Mouse (Mus musculus) neutrophil, adult 83 days (primary cell): ENCODE results near the gene Plcd4. TPM values are rescaled to one million over a fixed set of nuclear protein-coding genes. Genes with fewer than 3 reads are reported as not detected.

ENCODE experiments used
- total RNA-seq, 2 experiments: library from RNA; stranded (reverse); gene quantifications; one replicate each; pipeline ENCODE4 v1.2.4; 2023

Gene Plcd4
- total RNA-seq = under 1 TPM in 1 of 2 experiments, not detected in 1; 0.20 TPM

DNA sequence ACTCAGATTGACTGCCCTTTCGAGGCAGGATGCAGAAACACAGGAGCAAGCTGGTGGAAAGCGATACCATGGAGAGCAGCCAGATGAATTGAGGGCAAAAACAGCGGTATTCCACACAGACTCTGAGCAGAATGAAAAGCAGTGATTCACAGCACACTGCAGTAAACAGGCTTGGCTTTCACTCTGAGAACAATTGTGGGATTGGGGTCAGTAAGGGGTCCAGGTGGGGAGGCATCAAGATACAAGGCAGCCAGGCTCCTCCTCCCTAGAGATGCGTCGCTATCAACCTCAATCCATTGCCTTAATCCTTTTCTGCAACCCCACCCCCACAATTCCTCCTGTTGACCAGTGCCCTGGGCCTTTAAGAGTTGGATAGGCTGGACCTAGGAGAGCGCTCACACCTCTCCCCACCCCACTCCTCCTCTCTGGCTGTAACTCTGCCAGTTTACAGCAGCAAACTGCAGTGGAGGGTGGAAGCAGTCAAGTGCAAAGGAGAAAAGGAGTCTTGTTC is at the start of gene Plcd4:
Plcd4 (plus strand) TSS at position 438 of the 511 bp plus-strand sequence.

DNA sequence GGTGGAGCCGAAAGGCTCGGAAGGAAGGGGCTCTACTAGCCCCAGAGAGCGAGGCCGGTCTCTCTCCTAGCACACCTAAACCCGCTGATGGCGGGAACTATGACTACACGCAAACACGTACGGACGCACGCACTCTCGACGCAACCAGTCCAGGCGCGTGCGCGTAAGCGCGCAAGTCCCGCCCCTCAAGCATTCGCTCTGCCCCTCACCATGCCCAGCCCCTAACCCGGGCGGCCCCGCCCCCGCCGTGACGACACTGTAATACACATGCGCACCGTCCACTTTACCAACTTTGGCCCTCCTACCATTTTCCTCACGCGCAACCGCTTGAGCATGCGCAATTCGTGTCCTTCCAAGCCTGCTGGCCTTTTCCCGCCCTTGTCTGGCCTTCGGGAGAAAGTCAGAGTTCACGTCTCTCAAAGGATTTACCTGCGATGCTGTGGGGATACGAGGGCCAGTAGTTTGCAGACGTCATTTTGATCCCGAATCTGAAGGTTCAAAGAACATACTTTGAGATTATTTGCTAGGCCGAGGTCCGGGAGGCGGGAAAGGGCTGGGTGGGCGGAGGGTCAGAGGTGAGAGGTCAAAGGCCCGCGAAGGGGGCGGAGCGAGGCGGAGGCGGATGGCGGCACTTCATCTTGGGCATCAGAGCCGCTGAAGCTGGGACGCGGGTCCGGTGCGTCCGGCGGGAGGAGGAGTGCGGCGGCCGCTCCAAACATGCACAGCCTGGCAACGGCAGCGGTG is 36.8 kb upstream of the Plcd4 start, which contains the start of gene Cnot9:
Cnot9 (plus strand) TSS at position 338 of the 744 bp plus-strand sequence.

DNA sequence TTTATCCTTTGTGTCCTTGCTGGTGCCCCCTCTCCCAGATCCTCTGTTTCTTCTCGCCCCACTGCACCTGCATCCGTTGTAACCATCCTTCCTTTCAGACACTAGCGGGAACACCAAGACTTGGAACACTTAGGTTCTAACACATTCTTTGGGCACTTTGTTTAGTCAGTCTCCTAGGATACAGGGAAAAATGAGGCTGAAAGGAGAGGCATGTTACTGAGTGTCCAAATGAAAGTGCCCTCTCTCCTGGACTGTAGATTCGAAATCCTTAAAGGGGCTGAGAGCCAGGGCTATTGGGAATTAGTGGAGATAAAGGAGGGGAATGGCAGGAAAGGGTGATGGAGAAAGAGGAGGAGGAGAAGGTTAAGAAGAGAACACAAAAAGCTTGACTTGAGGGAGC is 1.5 kb downstream of the Plcd4 start, which contains the start of gene Usp37:
Usp37 (minus strand) TSS at position 101 of the 400 bp plus-strand sequence.

GRCm38 (mm10) chr1:74587773-74588445 is 45.2 kb downstream of the Plcd4 start, which contains the start of the genes Zfp142 and Bcs1l:
TSS of gene Zfp142 (minus strand) at chr1:74588246.
TSS of gene Bcs1l (plus strand) at chr1:74588289.

GRCm38 (mm10) chr1:74601267-74601962 is 58.7 kb downstream of the Plcd4 start, which contains the start of the genes Rnf25 and Stk36:
TSS of gene Rnf25 (minus strand) at chr1:74601397.
TSS of gene Stk36 (plus strand) at chr1:74601445.

Other genes with a start within 250 kb of the Plcd4 start
- gene Tmbim1, start 237.3 kb upstream of the Plcd4 start, total RNA-seq = 10 to 100 TPM; 12.5 to 13.5 TPM
- gene Catip, start 180.8 kb upstream of the Plcd4 start, total RNA-seq = not detected
- 100 to 1,000 TPM; 174 to 175 TPM for gene Slc11a1, start 167.7 kb upstream of the Plcd4 start, total RNA-seq
- gene Ctdsp1, start 151.4 kb upstream of the Plcd4 start, total RNA-seq = 100 to 1,000 TPM; 149 to 153 TPM
- under 1 TPM in 1 of 2 experiments, not detected in 1; 0.13 TPM for gene Vil1, start 133.5 kb upstream of the Plcd4 start, total RNA-seq
- gene Cnot9, start 36.8 kb upstream of the Plcd4 start, total RNA-seq = 10 to 100 TPM; 26.2 to 26.8 TPM
- 10 to 100 TPM; 17.2 to 19.1 TPM for gene Usp37, start 1.4 kb downstream of the Plcd4 start, total RNA-seq
- gene Zfp142, start 45.4 kb downstream of the Plcd4 start, total RNA-seq = 10 to 100 TPM; 18.2 to 24.7 TPM
- 1 to 10 TPM; 7.9 to 8.3 TPM for gene Bcs1l, start 45.4 kb downstream of the Plcd4 start, total RNA-seq
- 10 to 100 TPM; 43.7 to 50.1 TPM for gene Rnf25, start 58.5 kb downstream of the Plcd4 start, total RNA-seq
- 1 to 10 TPM in 1 of 2 experiments, under 1 TPM in 1; 0.64 to 2.1 TPM for gene Stk36, start 58.6 kb downstream of the Plcd4 start, total RNA-seq
- gene Ttll4, start 118.9 kb downstream of the Plcd4 start, total RNA-seq = 10 to 100 TPM; 15.2 to 20.1 TPM
- gene Cyp27a1, start 170.7 kb downstream of the Plcd4 start, total RNA-seq = 10 to 100 TPM; 33.1 to 41.0 TPM
- gene Prkag3, start 206.3 kb downstream of the Plcd4 start, total RNA-seq = not detected
- gene Wnt6, start 229.0 kb downstream of the Plcd4 start, total RNA-seq = 1 to 10 TPM; 1.7 to 1.8 TPM
- gene Wnt10a, start 248.6 kb downstream of the Plcd4 start, total RNA-seq = not detected